Comparison of ENCODE assay signal across 12 mouse cellular contexts in genomic region chr13:57960254-57960653, GRCm38 (mm10). TPM values are rescaled to one million over a fixed set of nuclear protein-coding genes. Genes with fewer than 3 reads are reported as not detected.
A peak's percentile ranks its signal among the peaks of the same experiment; 100 is the strongest.
DNase-seq lines count a peak whose midpoint lies in the region.
"Had no signal": no experiment of that assay in that cellular context is flagged by ENCODE, and none has a peak within 500 bp of the region (broad histone marks: within the 10 kb centered on the region; RNA-seq: fewer than 3 reads in every experiment).

No protein-coding gene starts in this region.

- peak; percentile 35 for DNase-seq in cerebellum, adult 11-12 months
- no peak for DNase-seq in cerebellum, adult 9-11 months
- DNase-seq in cerebellum, postnatal 25 days, result peak; percentile 26 to 55
- DNase-seq in cerebellum, postnatal 36 days, result no peak
- peak; percentile 48 for DNase-seq in Muller cell, postnatal 12 days (ENCODE audit: inconsistent ontology term)
- no peak for DNase-seq in gastrocnemius, postnatal 10 days
- DNase-seq: adrenal gland, adult 2 months; adrenal gland, postnatal 10 days; adrenal gland, postnatal 25 days; B cell, adult 2 months; forebrain, postnatal 0 days had no signal

RNA-seq across cellular contexts. Expression of gene Spock1, which starts 52.1 kb away (rescaled TPM):
- under 1 TPM; 0.84 to 0.85 TPM for total RNA-seq in gastrocnemius, postnatal 10 days (2021)
- total RNA-seq: CH12.LX had no signal

Comparison
In these comparisons a context has a peak if more than half of its experiments do, and no peak if none do; other contexts are left out.
1. DNase-seq: peak in cerebellum, adult 11-12 months (single experiment), cerebellum, postnatal 25 days (2 of 2) and Muller cell, postnatal 12 days (single experiment); none in cerebellum, adult 9-11 months (single experiment), cerebellum, postnatal 36 days (0 of 2) and gastrocnemius, postnatal 10 days (single experiment).